Mouse (Mus musculus): ENCODE data around the gene Tle3.

Gene Tle3

DNA sequence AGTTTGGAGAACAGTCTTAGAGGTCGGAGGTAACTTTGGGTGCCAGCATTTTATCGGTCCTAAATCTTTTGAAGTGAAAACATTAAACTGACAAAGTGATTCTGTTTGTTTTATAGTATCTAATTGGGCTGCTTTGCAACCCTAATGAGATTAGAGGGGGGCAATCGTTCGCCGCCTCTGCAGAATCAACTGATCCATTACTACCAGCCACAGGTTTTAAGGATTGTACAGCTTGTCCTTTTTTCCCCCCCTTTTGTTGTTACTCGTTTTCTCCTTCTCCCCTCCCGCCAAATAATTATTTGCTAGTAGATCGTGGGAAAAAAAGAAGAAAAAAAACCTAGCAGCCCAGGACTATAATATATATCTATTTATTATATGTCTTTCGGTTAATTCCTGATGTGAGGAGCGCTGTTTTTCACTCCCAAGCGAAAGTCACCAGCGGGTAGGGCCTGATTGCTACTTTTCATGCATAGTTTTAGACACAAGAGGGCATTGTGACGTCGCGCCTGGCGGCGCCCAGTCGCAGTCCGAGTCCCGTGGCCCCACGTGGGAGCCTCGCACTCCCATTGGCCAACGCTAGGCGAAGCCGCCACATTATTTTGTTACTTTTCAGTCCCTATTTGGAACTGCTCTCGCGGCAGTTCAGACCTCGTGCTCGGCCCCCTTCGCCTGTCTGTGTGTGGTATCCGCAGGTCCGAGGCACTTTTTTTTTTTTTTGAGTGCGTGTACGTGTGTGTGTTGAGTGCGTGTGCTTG lies at the start of gene Tle3:
Gene Tle3 (plus strand): TSS at position 612 of the 755 bp plus-strand sequence.
- peak; percentile 77 for DNase-seq (ENCODE audit: extremely low read depth, low read depth, low spot score)

DNA sequence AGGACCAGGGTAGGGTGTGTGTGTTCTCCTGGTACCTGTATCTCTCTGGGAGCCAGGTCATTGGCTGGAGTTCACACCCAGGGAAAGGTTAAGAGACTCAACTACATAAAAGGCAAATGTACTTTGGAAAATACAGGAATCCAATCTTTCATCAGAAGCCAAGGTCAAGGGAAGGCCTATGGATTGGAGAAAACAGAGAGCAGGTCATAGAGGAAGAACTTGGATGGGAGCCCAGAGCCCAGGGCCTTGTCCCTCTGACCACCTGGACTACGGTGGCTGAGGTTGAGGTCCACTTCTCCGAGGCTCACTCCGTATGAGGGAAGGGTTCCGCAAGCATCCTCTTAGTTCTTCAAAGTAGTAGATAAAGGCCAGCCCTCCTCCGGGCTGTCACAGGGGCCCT lies 48.9 kb upstream of the Tle3 start:
- no peak for DNase-seq (ENCODE audit: extremely low read depth, low read depth, low spot score)

DNA sequence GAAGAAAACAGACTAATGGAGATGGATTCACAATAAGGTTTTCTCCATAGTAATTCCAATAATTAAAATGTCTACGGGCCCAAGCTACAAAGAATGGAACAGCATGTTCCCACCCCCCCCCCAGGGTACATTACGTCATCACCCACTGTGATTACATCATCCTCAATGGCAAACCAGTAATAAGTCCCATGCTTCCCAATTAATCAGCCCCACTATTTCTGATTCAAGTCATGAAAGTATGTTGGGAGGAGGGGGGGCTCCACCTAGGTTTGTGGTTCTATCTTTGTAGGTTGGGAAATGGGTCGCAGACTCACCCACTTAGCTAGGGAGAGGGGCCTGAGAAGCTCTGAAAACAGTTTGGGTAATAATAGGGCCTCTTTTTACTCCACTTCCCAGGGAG lies 48.3 kb upstream of the Tle3 start:
- no peak for DNase-seq (ENCODE audit: extremely low read depth, low read depth, low spot score)

DNA sequence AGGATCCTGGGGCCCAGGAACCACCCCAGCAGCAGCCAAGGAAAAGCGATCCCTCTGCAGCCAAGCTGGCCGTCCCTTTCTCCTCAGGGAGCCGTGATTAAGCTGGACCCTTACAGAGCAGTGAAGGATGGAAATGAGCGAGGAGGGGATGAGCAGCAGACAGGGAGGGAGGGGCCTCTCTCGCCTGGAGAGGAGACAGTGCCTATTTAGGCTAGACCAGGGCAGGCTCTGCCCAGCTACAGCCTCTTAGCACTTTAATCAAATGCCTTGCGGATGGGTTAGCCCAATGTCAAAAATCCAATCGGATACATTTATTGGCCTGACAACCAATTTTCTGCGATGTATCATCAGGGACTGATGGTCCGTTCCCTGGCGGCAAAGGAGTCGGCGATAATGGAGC lies 47.8 kb upstream of the Tle3 start:
- no peak for DNase-seq (ENCODE audit: extremely low read depth, low read depth, low spot score)

DNA sequence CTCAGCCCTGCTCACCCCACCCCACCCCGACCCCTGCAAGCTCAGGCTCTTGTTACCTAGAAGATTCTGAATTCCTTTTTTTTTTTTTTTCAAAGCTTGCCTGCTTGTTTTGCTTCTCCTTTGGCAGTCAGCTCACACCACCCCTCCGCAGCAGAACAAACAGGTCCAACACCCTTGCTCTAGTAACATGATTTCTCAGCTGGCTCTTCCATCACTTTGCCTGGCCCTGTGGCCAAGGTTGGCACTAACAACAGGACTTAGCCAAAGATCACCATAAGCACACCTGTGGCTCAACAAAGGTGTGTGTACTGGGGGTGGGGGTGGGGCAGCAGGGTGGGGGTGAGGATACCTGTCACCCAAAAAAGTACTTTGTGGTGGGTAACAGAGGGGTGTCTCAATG lies 47.2 kb upstream of the Tle3 start:
- no peak for DNase-seq (ENCODE audit: extremely low read depth, low read depth, low spot score)

DNA sequence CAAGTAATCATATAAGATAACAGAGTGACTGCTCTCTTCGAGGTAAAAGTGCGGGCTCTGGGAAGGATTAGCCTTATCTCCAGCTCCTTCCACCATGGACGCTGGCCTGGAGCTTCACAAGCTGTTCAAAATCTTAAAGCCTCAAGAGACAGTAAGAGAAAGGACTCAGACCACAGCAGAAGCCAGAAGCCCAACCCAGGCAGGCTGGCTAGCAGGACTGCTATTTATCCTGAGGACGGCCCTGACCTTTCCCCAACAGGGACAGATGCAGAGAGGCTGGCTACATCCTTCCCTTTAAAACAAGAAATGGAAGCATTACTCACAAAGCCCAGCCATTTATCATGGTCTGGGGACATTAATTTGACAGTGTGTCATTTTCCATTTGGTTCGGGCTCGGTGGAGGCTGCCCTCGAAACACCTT lies 46.2 kb upstream of the Tle3 start:
- DNase-seq (ENCODE audit: extremely low read depth, low read depth, low spot score) = no peak

DNA sequence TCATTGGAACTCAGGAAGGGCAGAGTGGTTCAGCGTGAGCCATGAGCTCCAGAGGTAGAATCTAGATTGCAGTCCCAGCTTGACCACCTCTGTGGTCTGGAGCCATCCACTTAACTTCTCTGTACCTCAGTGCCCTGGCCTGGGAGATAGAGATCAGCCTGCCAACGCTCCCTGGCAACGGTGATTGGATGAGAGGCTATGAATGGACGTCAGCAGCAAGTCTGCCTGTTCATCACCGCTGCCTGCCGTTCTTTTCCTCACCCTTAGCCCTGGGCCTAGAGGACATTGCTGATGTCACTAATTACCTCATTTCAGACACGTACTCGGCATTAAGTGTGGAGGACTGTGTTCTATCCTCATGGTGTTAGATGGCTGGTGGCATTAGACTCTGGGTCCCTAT lies 45.2 kb upstream of the Tle3 start:
- DNase-seq (ENCODE audit: extremely low read depth, low read depth, low spot score) = no peak

DNA sequence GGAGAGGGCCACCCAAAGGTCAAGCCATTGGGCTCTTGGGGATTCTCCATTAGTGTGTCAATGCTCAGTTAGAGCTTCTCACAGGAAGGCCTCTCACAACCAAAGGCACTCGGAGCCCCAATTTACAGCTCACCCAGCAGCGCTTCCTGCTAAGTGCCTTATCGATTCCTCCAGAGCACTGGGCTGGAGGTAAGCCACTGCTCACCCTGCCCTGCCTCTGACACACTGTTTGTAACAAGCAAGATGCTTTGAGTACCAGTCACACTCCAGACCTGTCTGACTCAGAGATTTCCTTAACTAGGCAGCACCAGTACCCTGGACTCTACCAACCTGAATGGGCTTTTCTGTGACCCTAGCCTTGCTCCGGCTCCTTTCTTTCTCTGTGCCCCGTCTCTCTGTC lies 44.0 kb upstream of the Tle3 start:
- no peak for DNase-seq (ENCODE audit: extremely low read depth, low read depth, low spot score)

DNA sequence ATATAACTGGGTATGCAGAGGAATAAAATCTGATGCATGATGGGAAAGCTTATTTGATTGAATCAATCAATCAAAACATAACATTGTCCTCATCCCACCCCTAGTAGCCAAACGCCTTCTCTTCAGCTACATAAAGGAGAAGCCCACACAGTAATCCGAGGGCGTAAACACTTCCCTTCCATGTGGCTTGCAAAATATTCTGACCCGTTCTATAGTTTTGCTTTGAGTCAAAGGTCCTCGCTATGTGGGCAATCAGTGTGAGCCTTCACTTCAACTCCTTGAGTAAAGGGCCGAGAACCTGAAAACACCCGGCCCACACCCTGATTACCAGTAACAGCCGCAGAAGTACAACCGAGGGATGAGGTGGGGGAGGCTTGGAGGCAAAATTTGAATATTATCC lies 41.4 kb upstream of the Tle3 start:
- no peak for DNase-seq (ENCODE audit: extremely low read depth, low read depth, low spot score)

DNA sequence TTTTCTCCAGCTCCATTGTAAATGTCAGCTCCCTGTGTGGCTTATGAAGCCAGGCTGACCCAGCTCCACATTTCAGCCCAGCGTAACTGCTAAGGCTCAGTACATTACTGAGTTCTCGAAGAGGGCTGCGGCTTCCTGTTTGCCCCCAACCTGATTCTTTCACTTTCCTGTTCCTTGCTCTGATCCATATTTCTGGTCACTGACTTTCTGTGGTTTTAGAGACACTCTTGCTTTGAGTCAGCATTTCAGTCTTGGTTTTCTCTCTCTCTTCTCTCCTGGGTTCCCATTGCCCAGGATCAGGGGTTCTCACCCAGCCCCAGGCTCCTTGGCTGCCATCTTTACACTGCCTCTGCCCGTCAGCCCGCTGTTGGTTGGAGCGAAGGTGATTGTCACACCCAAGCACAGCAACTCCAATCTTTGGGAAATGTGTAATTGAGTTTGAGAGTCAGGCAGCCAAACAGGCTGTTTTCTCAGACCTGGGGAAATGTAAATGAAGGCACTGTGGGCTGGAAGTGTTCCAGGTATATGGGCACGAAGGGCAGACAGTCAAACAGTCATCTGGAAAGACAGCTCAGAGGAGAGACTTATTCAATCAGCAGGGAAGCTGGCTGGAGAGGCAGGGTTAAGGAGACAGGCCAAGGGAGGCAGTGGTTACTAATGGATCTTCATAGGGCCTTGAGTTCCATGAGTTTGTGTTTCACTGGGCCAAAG lies 39.8 kb upstream of the Tle3 start:
- DNase-seq (ENCODE audit: extremely low read depth, low read depth, low spot score) = no peak

DNA sequence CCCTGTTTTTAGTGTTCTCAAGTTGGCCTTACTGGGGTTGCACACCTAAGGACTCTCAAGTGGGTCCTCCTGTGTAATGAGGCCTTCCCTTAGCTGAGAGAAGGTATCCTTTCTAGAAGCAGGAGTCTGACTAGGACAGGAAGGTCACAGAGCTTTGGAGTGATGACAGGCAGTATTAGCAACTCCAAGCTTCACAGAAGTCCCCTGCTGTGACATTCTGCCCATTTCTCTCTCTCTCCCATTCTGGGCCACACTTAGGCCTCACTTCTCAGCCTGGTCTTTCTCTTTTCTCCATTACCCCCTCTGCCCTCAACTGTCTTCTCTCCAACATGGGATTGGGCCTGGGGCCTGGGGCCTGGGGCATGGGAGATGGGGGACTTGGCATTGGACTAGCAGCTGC lies 36.0 kb upstream of the Tle3 start:
- no peak for DNase-seq (ENCODE audit: extremely low read depth, low read depth, low spot score)

DNA sequence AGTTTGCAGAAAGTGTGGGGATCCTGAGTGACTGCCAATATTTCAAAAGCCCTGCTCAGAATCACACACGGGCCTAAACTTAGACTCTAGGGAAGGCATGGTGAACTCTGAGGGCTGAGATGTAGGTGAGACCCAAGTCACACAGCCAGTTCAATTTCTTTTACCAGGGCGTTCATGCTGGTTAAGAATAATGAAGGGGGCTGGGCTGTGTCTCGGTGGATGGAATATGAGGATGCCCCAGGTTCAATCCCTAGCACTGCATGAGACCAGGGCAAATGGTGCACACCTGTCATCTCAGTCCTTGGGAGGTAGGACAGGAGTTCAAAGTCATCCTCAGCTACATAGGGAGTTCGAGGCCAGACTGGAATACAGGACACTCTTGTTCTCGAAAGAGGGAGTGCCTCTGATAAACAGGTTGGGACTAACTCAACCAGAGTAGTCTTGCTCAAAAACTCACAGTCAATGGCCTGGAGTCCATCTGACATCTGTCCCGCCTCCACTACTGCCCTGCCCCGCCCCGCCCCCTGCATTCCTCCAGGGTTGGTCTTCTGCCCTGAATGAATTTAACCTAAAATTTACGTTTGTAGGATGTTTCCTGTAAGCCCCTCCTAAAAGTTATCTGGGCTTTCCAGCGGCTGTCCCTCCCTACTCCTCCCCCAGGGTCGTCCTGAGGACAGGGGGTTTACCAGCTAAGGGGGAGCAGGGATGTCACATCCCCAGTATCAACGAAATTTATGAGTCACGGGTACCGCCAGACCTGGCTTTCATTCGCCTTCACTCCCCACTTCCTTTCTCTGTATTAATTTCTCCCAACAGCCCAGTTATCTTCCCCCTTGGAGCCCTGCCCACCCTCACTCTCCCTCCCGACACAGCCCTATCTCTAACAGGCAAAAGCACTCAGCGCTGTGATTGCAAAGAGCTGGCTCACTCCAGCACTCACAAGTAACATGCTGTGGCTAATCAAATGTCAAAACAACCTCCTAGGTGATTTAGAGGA lies 35.3 kb upstream of the Tle3 start:
- DNase-seq (ENCODE audit: extremely low read depth, low read depth, low spot score) = no peak

DNA sequence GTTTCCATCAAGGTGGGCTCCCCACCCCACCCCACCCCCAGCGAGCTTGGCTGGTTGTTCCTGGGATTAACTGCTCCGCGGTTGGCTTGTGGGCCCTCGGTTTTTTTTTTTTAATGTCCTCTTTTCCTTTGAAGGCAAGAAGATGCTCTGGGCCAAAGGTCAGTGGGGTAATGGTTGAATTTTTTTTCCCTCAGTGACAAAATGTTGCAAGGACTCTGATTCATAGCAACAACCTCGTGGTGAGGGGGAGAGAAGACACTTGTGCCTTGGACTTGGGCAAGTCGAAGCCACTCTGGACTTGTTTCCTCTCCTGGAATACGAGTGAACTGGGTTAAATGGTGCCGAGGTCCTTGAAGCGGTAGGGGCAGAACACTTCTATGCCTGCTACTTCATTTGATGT lies 34.5 kb upstream of the Tle3 start:
- no peak for DNase-seq (ENCODE audit: extremely low read depth, low read depth, low spot score)

DNA sequence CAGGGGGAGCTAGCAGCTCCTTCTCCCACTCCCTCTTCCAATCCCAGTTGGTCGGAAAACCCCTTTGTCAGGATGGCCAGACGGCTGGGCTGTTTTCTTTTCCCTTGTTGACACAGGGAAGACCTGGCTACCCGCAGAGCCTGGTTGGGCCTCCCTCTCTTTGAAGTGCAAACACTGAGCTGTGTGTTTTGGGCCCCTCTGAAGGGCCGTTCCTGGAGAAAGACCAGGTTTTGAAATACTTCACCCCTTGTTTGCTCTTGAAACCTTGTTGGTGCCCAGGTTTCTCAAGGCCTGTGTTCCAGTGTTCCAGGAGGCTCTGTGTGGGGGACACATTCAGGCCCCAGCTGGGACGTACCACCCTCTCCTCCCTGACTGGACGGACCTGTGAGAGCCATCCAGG lies 32.9 kb upstream of the Tle3 start:
- DNase-seq (ENCODE audit: extremely low read depth, low read depth, low spot score) = no peak

DNA sequence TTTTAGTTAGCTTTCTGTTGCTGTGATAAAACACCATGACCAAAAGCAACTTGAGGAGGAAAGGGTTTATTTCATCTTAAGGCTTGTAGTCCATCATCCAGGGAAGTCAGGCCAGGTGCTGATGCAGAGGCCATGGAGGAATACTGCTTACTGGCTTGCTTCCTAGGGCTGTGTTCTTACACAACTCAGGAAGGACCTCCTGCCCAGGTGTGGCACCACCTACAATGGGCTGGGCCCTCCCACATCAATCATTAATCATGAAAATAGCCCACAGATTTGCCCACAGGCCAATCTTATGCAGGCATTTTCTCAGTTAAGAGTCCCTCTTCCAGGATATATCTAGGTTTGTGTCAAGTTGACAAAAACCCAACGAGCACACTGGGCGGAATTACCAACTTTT lies 31.8 kb upstream of the Tle3 start:
- no peak for DNase-seq (ENCODE audit: extremely low read depth, low read depth, low spot score)

DNA sequence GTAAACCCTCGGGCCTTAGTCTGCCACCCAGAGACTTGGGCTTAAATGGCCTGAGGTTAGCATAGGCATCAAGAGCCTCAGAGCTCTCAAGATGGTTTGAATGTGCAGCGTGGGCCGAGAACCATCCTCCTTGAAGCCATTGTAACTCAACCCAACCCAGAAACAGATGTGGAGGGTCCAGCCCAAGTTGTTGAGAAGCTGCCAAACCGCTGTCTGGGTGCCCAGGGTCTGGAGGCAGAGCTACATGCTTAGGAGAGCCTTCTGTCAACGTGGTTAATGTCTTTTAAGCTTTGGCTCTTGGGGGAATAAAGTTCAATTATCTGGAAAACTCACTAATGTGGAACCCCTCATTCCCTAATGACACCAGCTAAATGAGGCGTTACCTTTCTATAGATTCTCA lies 29.9 kb upstream of the Tle3 start:
- DNase-seq (ENCODE audit: extremely low read depth, low read depth, low spot score) = no peak

DNA sequence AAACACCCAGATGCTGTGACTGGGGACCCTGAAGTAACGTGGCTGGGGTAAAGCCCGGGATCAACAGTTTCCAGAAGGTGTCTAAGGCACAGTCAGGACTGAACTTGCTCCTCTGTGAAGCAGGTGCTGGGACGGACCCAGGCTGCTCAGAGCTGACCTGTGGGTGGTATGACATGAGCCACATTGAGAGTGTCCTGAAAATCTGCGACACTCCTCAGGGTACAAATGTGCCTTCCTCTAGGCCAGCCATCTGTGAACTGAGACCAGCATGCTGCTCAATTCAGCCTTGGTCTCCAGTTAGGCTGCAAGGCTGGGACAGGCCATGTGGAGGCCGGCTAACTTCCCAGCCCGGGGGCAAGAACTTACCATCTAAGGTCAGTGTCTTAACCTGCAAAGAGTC lies 27.5 kb upstream of the Tle3 start:
- DNase-seq (ENCODE audit: extremely low read depth, low read depth, low spot score) = no peak

DNA sequence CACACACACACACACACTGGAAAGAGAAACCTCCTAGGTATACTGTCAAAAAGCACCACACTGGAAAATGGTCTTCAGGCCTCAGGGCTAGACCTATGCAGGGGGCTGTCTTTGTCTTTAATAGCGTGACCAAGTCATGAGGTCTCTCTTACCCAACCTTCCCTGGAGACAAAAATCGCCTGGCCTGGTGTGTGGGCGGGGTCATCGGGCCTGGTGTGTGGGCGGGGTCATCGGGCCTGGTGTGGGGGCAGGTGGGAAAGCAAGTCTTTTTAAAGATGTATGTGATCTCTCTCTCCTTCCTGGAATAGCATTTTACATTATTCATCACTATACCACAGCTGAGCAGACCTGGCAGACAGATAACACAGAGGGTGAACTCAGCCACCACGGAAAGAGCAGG lies 25.2 kb upstream of the Tle3 start:
- DNase-seq (ENCODE audit: extremely low read depth, low read depth, low spot score) = no peak

DNA sequence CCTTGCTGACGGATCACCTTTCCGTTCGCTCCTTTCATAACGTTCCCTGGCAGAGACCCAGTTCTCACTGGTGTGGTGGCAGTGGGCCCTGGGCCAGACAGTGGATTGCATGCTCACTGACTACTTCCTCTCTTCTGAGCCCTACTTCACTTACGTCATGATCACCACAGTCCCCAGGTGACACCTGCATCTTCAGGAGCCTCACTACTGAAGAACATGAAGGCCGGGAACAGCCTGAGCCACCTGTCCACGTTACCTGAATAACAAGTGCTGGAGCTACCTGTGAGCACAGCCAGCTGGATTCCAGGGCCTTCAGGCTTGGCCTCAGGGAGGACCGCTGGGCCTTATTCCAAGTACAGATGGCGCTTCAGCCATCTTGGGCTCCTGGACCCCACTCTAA lies 24.1 kb upstream of the Tle3 start:
- DNase-seq (ENCODE audit: extremely low read depth, low read depth, low spot score) = no peak

DNA sequence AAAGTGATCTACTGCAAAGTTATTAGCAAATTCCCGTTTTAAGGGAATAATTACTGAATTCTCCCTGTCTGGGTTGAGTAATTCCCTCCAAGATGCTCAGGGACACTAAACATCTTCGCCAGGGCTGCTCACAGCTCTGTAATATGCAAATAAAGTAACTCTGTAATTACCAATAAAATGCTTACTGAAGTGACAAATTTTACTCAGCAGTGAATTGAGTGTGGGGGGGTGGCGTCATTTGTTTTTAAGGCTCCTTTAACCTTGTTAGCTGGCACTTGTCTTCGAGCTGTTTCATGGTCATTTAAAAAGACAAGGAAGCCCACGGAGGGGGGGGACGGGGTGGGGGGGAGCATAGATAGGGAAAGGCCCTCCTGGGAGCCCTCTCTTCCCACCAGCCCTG lies 23.6 kb upstream of the Tle3 start:
- no peak for DNase-seq (ENCODE audit: extremely low read depth, low read depth, low spot score)

DNA sequence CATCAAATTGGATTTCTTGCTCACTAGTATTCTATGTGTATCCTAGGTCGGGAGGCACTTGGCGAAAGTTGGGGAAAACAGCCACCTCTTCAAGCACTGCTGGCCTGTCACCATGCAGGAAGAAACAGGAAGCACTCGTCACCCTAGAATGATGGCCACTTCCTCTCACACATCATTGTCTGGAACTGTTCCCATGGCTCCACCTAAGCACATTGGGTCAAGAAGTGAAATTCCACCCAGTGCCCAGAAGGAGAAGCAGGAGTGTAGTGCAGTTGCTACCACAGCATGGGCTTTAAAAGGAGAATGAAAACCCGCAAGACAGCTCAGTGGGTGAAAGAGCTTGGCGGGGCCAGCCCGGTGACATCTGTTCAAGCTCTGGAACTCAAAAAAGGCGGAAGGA lies 22.5 kb upstream of the Tle3 start:
- DNase-seq (ENCODE audit: extremely low read depth, low read depth, low spot score) = no peak

DNA sequence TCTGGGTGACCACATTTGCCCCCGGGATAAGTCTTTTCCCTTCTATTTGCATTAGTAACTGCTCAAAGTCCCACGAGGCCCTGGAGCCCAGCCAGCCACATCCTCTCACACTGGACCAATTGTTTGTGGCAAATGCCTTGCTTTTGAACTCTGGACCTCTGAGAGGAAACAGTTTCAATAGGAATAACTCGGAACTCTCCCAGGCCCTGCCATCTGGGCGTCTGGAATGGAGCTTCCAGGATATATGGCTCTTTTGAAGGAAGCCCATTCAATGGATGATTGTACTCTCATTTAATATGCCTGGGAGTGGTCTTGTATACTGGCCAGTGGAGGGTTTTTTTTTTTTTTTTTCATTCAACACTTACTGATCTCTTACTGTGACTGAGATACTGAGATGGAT lies 21.0 kb upstream of the Tle3 start:
- no peak for DNase-seq (ENCODE audit: extremely low read depth, low read depth, low spot score)

Data from fat pad, adult 2 months (tissue).